Mouse (Mus musculus) kidney, adult 2 months (tissue): ENCODE data around the gene Trpm3. TPM values are rescaled to one million over a fixed set of nuclear protein-coding genes. Genes with fewer than 3 reads are reported as not detected.
A peak's percentile ranks its signal among the peaks of the same experiment; 100 is the strongest.

Experiments
- DNase-seq: peaks from one replicate; pipeline ENCODE4 v3.0.0; 2021
- H3K27ac ChIP-seq: fragments of 200-500 bp; 2 replicates; pipeline ENCODE4 v1.5.1; 2012; ENCODE audit warnings: low read depth, low read length, control low read depth, inconsistent platforms; ENCODE audit not compliant: insufficient read depth
- H3K27me3 ChIP-seq: fragments of 200-500 bp; replicated peaks from 2 replicates; pipeline ENCODE4 v1.6.1; 2012; ENCODE audit warnings: mild to moderate bottlenecking, moderate library complexity, low read length, inconsistent platforms; ENCODE audit not compliant: control insufficient read depth, insufficient read depth
- H3K36me3 ChIP-seq: fragments of 200-500 bp; 2 replicates; pipeline ENCODE4 v1.6.1; 2012; ENCODE audit warnings: mild to moderate bottlenecking, moderate library complexity, low read length, inconsistent platforms; ENCODE audit not compliant: control insufficient read depth, insufficient read depth
- H3K4me1 ChIP-seq: fragments of 200-500 bp; 2 replicates; pipeline ENCODE4 v1.6.1; 2011; ENCODE audit warnings: low read length; ENCODE audit not compliant: control insufficient read depth, insufficient read depth
- H3K4me3 ChIP-seq: fragments of 200-500 bp; 2 replicates; pipeline ENCODE4 v1.5.1; 2011; ENCODE audit warnings: mild to moderate bottlenecking, low read depth, low read length, control low read depth; ENCODE audit not compliant: insufficient read depth
- CTCF ChIP-seq: fragments of 200-500 bp; conservative IDR thresholded peaks from 2 replicates; pipeline ENCODE4 v1.5.1; 2011; ENCODE audit warnings: low read depth, mild to moderate bottlenecking, control low read depth, low read length, moderate library complexity, mixed read lengths; ENCODE audit not compliant: insufficient read depth, insufficient read length
- POLR2A ChIP-seq: fragments of 200-500 bp; IDR thresholded peaks from one replicate; pipeline ENCODE4 v1.6.1; 2011; ENCODE audit warnings: low read depth, low read length, control low read depth
- WGBS: fragments of 180-500 bp; shearing (Covaris S2); methylation state at CpG from one replicate; pipeline ENCODE4 v1.1.7; 2018; 5-methylcytosine and 5-hydroxymethylcytosine counted together
- polyA plus RNA-seq: library from polyadenylated mRNA; depleted of rRNA; stranded (reverse); fragments of >200 nt; gene quantifications from 2 replicates; pipeline ENCODE4 v1.2.3, GENCODE M21; 2012

Gene Trpm3
- polyA plus RNA-seq, 1 experiment: 0.80 TPM

DNA sequence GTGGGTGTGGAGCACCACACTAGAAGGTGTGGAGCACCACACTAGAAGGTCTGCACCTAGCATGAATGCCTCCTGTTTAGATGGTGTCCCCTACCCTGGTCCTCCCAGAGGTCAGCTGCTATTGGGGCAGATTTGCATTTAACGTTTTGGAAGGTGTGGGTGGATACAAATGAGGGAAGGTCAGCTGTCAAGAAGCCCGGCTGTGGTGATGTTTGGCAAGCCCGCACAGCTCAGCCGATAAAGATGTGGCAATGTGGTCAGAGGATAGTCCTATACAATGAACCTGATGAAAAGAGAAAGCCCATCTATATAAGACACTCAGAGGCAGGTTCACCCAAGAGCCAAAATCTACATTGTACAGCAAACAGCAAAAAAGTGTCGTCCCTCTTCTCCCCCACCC, 895.3 kb downstream of the Trpm3 start:
- 0 out of 2 replicates have a peak overlapping the region, but pooled peaks have one; percentile 8 for H3K27ac ChIP-seq
- WGBS: 71% methylated on average over 5 of the region's 5 CpGs
- peaks cover 25% of the 10 kb centered on the region; the same call in 1 of the 2 replicates for H3K4me1 ChIP-seq
- no peak for DNase-seq
- H3K4me3 ChIP-seq: no peak overlapping the region
- TF ChIP-seq CTCF (no peak), POLR2A (no peak)
- H3K36me3 ChIP-seq: no peaks in the 10 kb centered on the region
- no peaks in the 10 kb centered on the region for H3K27me3 ChIP-seq

DNA sequence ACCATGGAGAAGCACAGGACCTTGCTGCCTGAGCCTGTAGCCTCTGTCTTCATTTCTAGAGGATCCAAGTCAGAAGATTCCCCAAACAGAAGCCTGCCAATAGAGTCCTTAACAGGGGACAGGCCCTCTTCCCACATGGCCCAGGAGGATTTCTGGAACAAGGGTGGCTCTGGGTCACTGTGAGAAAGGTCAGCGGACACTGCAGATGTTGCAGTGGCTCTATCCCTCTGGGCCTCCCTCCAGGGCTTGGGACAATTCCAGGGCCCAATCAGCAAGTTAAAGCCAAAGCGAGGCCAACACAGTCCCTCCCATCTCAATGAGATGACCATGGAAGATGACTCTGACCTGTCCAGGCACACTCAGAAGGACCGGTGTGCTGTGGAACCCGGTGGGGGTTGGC, 896.1 kb downstream of the Trpm3 start:
- 37% methylated on average over 4 of the region's 4 CpGs for WGBS
- Histone ChIP-seq H3K27ac (peak overlapping the region; percentile 53), H3K4me1 (peaks cover 31% of the 10 kb centered on the region; the same call in 1 of the 2 replicates), H3K27me3 (no peaks in the 10 kb centered on the region), H3K4me3 (no peak overlapping the region), H3K36me3 (no peaks in the 10 kb centered on the region)
- DNase-seq: peak; percentile 96
- TF ChIP-seq POLR2A (no peak), CTCF (no peak)

DNA sequence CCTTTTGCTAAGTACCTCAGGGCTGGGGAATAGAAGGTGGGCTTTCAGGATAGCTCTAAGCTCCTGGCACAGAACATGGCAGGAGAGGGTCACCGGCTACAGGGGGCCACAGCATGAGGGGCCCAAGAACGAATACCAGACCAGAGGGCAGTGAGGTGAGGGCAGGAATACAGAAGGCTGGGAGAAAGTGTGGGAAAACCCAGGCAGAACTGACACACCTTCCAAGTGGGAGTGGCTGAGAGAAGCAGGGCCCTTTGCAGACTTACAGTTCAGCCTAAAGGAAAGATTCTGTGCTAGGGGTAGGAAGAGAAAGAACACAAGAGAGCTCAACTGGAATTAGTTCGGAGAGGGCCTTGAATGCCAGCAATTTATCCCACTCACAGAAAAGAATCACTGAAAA, 896.9 kb downstream of the Trpm3 start:
- TF ChIP-seq CTCF (no peak), POLR2A (no peak)
- Histone ChIP-seq H3K4me3 (no peak overlapping the region), H3K4me1 (peaks cover 31% of the 10 kb centered on the region; the same call in 1 of the 2 replicates), H3K27ac (peak overlapping the region; percentile 53), H3K27me3 (no peaks in the 10 kb centered on the region), H3K36me3 (no peaks in the 10 kb centered on the region)
- 83% methylated on average over 3 of the region's 3 CpGs for WGBS
- no peak for DNase-seq

DNA sequence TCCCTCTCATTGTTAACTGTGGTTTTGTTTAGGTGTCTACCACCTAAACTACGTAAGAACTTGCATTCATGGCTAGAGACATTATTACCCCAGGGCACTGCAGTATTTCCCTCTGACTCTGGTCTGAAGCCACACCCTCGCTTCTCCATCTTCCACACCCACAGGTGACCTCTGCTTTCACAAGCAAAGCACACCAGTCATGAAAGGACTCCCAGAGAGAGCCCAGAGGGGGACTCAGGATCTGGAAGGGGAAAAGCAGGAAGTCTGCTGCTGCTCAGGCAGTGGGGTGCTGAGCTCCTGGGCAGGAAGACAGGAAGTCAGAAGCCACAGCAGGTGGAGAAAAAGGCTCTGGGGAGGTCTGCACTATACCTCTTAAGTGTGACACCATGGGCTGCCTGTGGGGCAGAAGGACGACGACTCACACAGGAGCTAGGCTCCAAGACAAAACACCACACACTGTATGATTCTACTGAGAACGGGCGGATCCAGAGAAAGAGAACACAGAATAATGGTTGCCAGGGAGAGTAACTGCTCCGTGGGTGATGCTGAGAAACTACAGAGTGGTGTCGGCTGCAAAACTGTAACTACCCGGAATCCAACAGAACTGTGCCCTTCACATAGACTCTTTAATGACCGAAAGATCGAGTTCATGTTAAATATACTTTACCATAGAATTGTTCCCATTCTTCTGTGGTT, 898.1 kb downstream of the Trpm3 start:
- Histone ChIP-seq H3K4me1 (peaks cover 41% of the 10 kb centered on the region), H3K4me3 (no peak overlapping the region), H3K27ac (peak overlapping the region; percentile 22; the same call in 1 of the 2 replicates), H3K27me3 (no peaks in the 10 kb centered on the region), H3K36me3 (no peaks in the 10 kb centered on the region)
- TF ChIP-seq CTCF: no peak
- TF ChIP-seq POLR2A: no peak
- 66% methylated on average over 11 of the region's 11 CpGs for WGBS
- DNase-seq: peak; percentile 57

DNA sequence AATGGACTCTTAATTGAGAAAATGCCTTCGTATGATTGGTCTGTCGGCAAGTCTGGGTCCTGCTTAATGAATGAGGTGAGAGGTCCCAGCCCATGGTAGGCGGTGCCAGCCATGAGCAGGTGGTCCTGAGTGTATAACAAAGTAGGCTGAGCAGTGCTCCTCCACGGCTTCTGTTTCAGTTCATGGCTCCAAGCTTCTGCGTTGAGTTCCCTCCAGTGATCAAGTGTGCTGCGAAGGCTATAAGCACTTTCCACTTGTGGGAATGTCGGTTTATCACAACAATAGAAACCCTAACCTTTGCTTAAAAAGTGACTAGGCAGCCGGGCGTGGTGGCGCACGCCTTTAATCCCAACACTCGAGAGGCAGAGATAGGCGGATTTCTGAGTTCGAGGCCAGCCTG, 898.7 kb downstream of the Trpm3 start:
- TF ChIP-seq POLR2A (no peak), CTCF (no peak)
- 88% methylated on average over 14 of the region's 14 CpGs for WGBS
- Histone ChIP-seq H3K27me3 (no peaks in the 10 kb centered on the region), H3K4me1 (peaks cover 46% of the 10 kb centered on the region), H3K27ac (no peak overlapping the region), H3K36me3 (no peaks in the 10 kb centered on the region), H3K4me3 (no peak overlapping the region)
- DNase-seq: no peak

DNA sequence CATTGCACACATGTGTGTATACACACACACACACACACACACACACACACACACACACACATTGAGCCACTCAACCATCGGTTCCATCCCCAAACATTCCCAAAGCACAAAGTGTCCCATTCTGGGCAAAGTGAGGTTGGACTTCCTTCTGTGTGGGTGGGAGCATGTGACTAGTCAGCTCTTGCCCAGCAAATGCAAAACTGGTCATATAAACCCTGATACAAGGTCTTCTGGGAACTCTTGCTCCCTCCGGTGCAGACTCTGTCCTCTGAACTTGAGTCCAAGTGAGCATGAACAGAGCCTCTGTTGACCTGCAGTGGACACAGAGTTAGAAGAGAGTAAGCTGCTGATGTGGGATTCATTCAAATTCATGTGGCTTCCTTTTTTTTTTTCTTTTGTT, 899.5 kb downstream of the Trpm3 start:
- TF ChIP-seq POLR2A (no peak), CTCF (no peak)
- 40% methylated on average over 2 of the region's 2 CpGs for WGBS
- Histone ChIP-seq H3K27ac (peak overlapping the region; percentile 89), H3K36me3 (no peaks in the 10 kb centered on the region), H3K4me3 (no peak overlapping the region), H3K4me1 (peaks cover 46% of the 10 kb centered on the region), H3K27me3 (no peaks in the 10 kb centered on the region)
- DNase-seq: peak; percentile 91

DNA sequence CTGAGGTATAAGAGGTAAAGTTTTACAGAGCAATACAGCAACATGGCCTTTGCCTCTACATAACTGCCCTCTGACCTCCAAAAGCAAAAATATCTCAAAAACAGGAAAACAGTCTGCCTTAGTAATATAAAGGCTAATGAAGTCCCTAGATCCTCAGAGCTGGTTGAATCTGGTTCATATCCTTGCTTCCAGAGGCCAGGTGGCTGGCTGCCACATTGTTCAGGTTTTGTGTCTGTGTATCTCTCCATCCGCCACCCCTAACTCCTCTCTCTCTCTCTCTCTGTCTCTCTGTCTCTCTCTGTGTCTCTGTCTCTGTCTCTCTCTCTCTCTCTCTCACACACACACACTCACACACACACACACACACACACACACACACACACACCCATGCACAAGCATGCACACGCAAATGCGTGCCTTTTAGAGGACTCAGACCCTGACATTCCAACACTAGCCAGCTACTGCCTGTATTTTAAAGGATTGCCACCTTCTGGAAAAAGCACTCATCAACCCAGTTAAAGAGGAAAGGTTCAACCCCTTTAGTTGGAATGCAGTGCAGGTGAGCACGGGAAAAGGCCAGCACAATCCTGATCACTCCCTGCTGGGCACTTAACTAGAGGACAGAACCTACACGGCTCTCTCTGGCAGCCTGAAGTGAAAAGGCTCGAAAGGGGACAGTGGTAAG, 902.8 kb downstream of the Trpm3 start:
- H3K4me1 ChIP-seq: peaks cover 31% of the 10 kb centered on the region
- H3K27ac ChIP-seq: peak overlapping the region; percentile 36
- H3K27me3 ChIP-seq: no peaks in the 10 kb centered on the region
- no peak overlapping the region for H3K4me3 ChIP-seq
- WGBS: 37% methylated on average over 6 of the region's 6 CpGs
- DNase-seq: peak; percentile 62
- TF ChIP-seq CTCF: no peak
- TF ChIP-seq POLR2A: no peak
- no peaks in the 10 kb centered on the region for H3K36me3 ChIP-seq
